Mouse (Mus musculus) hindbrain, embryonic 15.5 days (tissue): ENCODE results near the gene Hist1h2bf. TPM values are rescaled to one million over a fixed set of nuclear protein-coding genes. Genes with fewer than 3 reads are reported as not detected.
"Not testable (repeated sequence)": the region's sequence is repeated elsewhere in the genome, so short reads cannot be mapped to it uniquely, and the experiment has no call there.

Source experiments
- ATAC-seq: fragments of 200-750 bp; cut with Nextera tagmentation; 2 replicates; pipeline ENCODE4 v1.8.0; 2017; ENCODE audit warnings: low read depth, moderate number of reproducible peaks, moderate TSS enrichment; ENCODE audit not compliant: low FRiP score
- H3K27ac ChIP-seq: fragments of 300-500 bp; sonication (generic); replicated peaks from 2 replicates; pipeline ENCODE4 v1.5.1; 2015; ENCODE audit warnings: mild to moderate bottlenecking, inconsistent platforms
- H3K27me3 ChIP-seq: fragments of 300-500 bp; sonication (generic); 2 replicates; pipeline ENCODE4 v1.6.1; 2015; ENCODE audit warnings: control low read depth, inconsistent platforms
- H3K36me3 ChIP-seq: fragments of 300-500 bp; sonication (generic); 2 replicates; pipeline ENCODE4 v1.6.1; 2015; ENCODE audit warnings: control low read depth, inconsistent platforms
- H3K4me1 ChIP-seq: fragments of 300-500 bp; sonication (generic); replicated peaks from 2 replicates; pipeline ENCODE4 v1.6.1; 2015; ENCODE audit warnings: control low read depth, inconsistent platforms
- H3K4me2 ChIP-seq: fragments of 300-500 bp; sonication (generic); 2 replicates; pipeline ENCODE4 v1.6.1; 2015; ENCODE audit warnings: moderate library complexity, mild to moderate bottlenecking, inconsistent platforms
- H3K4me3 ChIP-seq: fragments of 300-500 bp; sonication (generic); 2 replicates; pipeline ENCODE4 v1.5.1; 2015; ENCODE audit warnings: mild to moderate bottlenecking, inconsistent platforms
- H3K9ac ChIP-seq: fragments of 300-500 bp; sonication (generic); 2 replicates; pipeline ENCODE4 v1.6.1; 2015; ENCODE audit warnings: inconsistent platforms
- H3K9me3 ChIP-seq: fragments of 300-500 bp; sonication (generic); 2 replicates; pipeline ENCODE4 v1.6.1; 2016; ENCODE audit warnings: control low read depth, inconsistent platforms
- WGBS: fragments of 180-500 bp; shearing (Covaris S2); methylation state at CpG from one replicate; pipeline ENCODE4 v1.1.7; 2015; 5-methylcytosine and 5-hydroxymethylcytosine counted together
- polyA plus RNA-seq: library from polyadenylated mRNA; unstranded; fragments of >200 nt; fragmentation: Nextera tagmentation; extraction: Ambion mirVana; gene quantifications from 2 replicates; pipeline ENCODE4 v1.2.1, GENCODE M21; 2015

Gene Hist1h2bf
- polyA plus RNA-seq, 1 experiment from 2014 or later: 2.0 TPM

DNA sequence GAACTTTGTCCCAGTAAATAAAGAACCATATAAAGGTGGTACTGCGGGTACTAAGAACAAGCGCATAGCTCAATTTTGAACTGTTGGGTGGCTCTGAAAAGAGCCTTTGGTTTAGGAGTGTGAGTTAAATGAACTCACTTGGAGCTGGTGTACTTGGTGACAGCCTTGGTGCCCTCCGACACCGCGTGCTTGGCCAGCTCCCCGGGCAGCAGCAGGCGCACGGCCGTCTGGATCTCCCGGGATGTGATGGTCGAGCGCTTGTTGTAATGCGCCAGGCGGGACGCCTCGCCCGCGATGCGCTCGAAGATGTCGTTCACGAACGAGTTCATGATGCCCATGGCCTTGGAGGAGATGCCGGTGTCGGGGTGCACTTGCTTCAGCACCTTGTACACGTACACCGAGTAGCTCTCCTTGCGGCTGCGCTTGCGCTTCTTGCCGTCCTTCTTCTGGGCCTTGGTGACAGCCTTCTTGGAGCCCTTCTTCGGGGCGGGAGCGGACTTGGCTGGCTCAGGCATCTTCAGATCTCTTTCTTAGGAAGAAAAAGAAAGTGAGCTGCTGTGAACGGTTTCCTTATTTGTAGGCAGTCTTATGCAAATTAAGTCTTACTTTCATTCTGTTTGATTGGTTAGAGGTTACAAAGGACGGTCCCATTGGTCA is 11.6 kb upstream of the Hist1h2bf start:
- H3K4me3 ChIP-seq: peak overlapping the region; percentile 53
- peak overlapping the region; percentile 93 for H3K4me2 ChIP-seq
- peak overlapping the region; percentile 62 for H3K9ac ChIP-seq
- ATAC-seq: peak; percentile 91
- H3K27ac ChIP-seq: peak overlapping the region; percentile 93
- not testable (repeated sequence) for H3K27me3 ChIP-seq, H3K9me3 ChIP-seq, H3K36me3 ChIP-seq
- peaks cover 38% of the 10 kb centered on the region for H3K4me1 ChIP-seq
- under 1% methylated on average over 33 of the region's 36 CpGs for WGBS

- Histone ChIP-seq H3K4me2 (peak overlapping the region; percentile 93), H3K27me3 (no peaks in the 10 kb centered on the region), H3K4me1 (peaks cover 38% of the 10 kb centered on the region), H3K4me3 (peak overlapping the region; percentile 53), H3K27ac (peak overlapping the region; percentile 93), H3K9me3 (no peaks in the 10 kb centered on the region), H3K9ac (peak overlapping the region; percentile 62), H3K36me3 (no peaks in the 10 kb centered on the region)
- WGBS: under 1% methylated on average over 21 of the region's 21 CpGs
- no peak for ATAC-seq
Observed at GRCm38 (mm10) chr13:23585029-23585441, 11.0 kb upstream of the Hist1h2bf start.

DNA sequence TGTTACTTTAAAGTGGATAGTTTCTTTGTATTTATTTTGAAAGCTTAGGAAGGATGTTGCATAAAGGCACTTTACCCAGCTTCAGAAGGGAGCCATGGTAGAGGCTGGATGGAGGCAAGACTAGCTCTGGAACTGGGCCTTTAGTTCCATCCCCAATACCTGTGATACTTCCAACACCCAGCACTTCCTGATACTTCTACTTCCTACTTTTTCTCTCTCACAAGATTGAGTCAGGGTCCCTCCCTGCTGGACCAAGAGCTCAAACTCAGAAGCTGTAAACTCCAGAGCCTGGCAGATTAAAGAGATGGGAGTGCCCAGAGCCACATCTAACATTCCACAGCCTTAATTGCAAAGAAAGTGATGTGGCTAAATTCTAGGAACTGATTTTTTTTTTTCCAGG is 10.3 kb upstream of the Hist1h2bf start:
- Histone ChIP-seq H3K9ac (peak overlapping the region; percentile 62; the same call in 1 of the 2 replicates), H3K4me1 (peaks cover 38% of the 10 kb centered on the region), H3K27me3 (no peaks in the 10 kb centered on the region), H3K36me3 (no peaks in the 10 kb centered on the region), H3K27ac (peak overlapping the region; percentile 93), H3K4me3 (peak overlapping the region; percentile 53), H3K9me3 (no peaks in the 10 kb centered on the region), H3K4me2 (peak overlapping the region; percentile 93)
- ATAC-seq: no peak

DNA sequence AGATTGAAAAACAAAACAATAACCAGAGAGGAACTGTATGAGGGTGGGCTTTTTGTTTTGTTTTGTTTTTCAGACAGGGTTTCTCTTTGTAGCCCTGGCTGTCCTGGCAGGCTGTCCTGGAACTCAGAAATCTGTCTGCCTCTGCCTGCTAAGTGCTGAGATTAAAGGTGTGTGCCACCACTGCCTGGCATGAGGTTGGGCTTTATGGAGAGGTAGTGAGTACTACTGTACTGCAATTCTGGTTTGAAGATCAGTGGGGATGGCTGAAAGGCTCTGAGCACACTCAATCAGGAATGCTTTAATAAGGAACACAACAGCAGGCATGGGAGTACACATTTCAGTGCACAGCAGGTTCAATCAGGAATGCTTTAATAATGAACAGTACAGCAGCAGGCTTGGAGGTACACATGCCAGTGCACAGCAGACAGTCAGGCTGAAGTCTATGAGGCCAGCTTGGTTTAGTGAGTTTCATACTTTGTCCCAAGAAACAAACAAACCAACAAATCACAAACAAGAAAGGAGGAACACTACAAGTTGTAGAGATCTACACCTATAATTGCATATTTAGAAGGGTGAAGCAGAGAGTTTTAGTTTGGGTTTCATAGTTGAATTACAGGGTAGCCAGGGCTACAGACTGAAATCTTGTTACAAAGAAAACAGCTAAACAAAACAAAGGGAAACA is 9.5 kb upstream of the Hist1h2bf start:
- peaks cover 38% of the 10 kb centered on the region for H3K4me1 ChIP-seq
- H3K36me3 ChIP-seq: no peaks in the 10 kb centered on the region
- ATAC-seq: no peak
- no peak overlapping the region for H3K9ac ChIP-seq
- H3K4me3 ChIP-seq: no peak overlapping the region
- no peaks in the 10 kb centered on the region for H3K27me3 ChIP-seq
- no peaks in the 10 kb centered on the region for H3K9me3 ChIP-seq
- H3K4me2 ChIP-seq: no peak overlapping the region
- H3K27ac ChIP-seq: no peak overlapping the region; the same call in 1 of the 2 replicates

DNA sequence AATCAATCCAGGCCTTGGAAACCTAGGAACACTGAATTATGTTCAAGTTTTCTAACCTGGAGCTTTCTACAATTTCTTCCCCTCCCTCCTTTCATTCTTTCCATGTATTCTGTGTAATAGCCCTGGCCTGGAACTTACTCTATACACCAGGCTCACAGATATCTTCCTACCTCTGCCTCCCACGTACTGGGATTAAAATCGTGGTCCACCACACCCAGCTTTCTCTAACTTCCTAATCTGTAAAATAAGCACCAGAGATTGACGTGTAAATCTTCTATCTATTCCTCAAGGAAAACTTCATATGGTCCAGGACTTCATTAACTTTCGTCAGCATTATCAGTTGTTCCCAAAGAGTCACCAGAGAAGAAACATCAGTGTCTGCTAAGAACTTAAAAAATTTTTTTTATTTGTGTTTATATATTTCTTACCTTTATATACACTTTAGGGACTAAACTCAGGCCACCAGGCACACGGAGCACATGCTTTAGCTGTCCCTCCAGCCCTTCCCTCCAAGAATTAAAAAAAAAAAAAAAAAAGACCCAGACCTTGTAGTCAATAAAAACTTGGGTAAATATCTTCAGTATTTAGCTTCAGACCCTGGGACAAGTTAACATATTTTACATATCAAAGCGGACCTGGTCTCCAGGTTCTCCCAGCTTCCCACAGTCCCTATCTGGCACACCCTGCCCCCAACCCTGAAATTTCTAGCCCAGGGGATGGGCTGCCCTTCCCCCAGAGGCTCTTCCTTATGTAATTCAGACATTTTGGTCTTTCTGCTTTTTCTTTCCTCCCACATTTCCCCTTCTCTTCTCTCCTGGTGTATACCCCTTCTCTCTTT is 8.4 kb upstream of the Hist1h2bf start:
- Histone ChIP-seq H3K36me3 (no peaks in the 10 kb centered on the region), H3K9ac (peak overlapping the region; percentile 48), H3K4me1 (peaks cover 38% of the 10 kb centered on the region), H3K4me2 (peak overlapping the region; percentile 81), H3K9me3 (no peaks in the 10 kb centered on the region), H3K27me3 (no peaks in the 10 kb centered on the region), H3K4me3 (peak overlapping the region; percentile 53), H3K27ac (peak overlapping the region; percentile 80)
- WGBS: 8% methylated on average over 6 of the region's 6 CpGs
- no peak for ATAC-seq

DNA sequence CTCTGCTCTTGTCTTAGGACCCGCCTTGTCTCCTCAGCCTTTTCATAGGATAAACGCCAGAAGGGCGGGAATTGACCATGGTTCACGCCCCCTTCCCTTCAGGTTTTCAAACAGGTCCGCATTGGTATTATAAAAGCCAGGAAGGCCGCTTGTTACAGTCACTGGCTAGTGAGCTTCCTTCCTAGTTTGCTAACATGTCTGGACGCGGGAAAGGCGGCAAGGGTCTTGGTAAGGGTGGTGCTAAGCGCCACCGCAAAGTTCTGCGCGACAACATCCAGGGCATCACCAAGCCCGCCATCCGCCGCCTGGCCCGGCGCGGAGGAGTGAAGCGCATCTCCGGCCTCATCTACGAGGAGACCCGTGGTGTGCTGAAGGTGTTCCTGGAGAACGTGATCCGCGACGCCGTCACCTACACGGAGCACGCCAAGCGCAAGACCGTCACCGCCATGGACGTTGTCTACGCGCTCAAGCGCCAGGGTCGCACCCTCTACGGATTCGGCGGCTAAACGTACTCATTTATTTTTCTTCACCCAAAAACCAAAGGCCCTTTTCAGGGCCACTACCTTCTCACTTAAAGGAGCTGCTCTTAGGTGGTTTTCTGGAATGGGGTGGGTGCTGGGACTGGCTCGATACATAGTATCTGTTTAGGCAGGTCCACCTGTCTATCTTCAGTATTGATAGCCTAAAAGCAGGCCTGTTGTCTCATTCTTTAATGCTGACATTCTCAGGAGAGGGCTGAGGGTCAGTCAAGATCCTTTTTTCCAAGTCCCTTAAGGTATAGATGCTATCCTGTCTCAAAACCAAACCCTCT is 7.6 kb upstream of the Hist1h2bf start, which contains the start of gene Hist1h4d:
TSS of gene Hist1h4d (plus strand) at position 191 of the 811 bp plus-strand sequence.
- H3K9me3 ChIP-seq: no peaks in the 10 kb centered on the region
- peak; percentile 95 for ATAC-seq
- H3K27me3 ChIP-seq: no peaks in the 10 kb centered on the region
- H3K4me2 ChIP-seq: peak within 1 kb of the TSS; percentile 81
- peak within 1 kb of the TSS; percentile 48 for H3K9ac ChIP-seq
- peak within 1 kb of the TSS; percentile 53 for H3K4me3 ChIP-seq
- under 1% methylated on average over 43 of the region's 43 CpGs for WGBS
- H3K4me1 ChIP-seq: peaks cover 39% of the 10 kb centered on the region
- H3K36me3 ChIP-seq: no peaks in the 10 kb centered on the region
- peak within 1 kb of the TSS; percentile 80 for H3K27ac ChIP-seq

GRCm38 (mm10) chr13:23577835-23578234 is 3.8 kb upstream of the Hist1h2bf start:
- no peak overlapping the region for H3K4me2 ChIP-seq
- H3K27ac ChIP-seq: no peak overlapping the region
- H3K27me3 ChIP-seq: no peaks in the 10 kb centered on the region
- no peaks in the 10 kb centered on the region for H3K36me3 ChIP-seq
- no peaks in the 10 kb centered on the region for H3K9me3 ChIP-seq
- peaks cover 37% of the 10 kb centered on the region for H3K4me1 ChIP-seq
- no peak overlapping the region for H3K4me3 ChIP-seq
- no peak for ATAC-seq
- H3K9ac ChIP-seq: no peak overlapping the region
- WGBS: 92% methylated on average over 1 of the region's 1 CpGs

DNA sequence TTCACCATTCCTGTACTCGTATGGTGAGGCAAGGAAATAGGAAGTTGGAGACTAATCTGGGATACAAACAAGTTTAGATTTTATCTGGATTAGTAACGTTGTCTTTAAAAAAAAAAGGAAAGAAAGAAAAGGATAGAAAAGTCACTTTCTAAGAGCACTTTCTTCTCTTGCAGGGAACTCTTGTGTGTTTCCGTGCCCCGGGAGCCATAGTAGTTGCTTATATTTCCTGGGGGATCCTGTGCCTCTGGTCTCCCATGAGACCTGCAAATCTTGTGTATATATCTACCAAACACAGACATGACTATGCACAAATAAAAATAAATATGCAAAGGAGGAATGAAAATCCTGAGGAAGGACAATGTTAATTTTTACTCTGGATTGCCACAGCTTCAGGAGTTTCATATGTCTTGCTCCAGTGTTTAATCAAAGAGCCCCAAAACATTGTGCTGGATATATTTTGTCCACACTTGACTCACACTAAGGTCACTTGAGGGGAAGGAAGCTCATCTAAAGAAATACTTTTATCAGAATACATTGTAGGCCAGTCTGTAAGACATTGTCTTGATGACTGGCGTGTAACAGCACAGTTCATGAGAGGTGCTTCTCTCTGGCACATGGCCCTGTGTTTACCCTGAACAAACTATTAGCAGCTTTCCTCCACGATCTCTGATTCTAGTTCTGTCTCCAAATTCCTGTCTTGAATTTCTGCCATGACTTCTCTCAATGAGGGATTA is 3.1 kb upstream of the Hist1h2bf start:
- Histone ChIP-seq H3K27ac (peak overlapping the region; percentile 79; the same call in 1 of the 2 replicates), H3K4me1 (peaks cover 37% of the 10 kb centered on the region), H3K36me3 (no peaks in the 10 kb centered on the region), H3K4me3 (peak overlapping the region; percentile 43; the same call in 1 of the 2 replicates), H3K9me3 (no peaks in the 10 kb centered on the region), H3K4me2 (peak overlapping the region; percentile 58), H3K9ac (0 out of 2 replicates have a peak overlapping the region, but pooled peaks have one; percentile 16), H3K27me3 (no peaks in the 10 kb centered on the region)
- no peak for ATAC-seq
- 51% methylated on average over 6 of the region's 6 CpGs for WGBS

DNA sequence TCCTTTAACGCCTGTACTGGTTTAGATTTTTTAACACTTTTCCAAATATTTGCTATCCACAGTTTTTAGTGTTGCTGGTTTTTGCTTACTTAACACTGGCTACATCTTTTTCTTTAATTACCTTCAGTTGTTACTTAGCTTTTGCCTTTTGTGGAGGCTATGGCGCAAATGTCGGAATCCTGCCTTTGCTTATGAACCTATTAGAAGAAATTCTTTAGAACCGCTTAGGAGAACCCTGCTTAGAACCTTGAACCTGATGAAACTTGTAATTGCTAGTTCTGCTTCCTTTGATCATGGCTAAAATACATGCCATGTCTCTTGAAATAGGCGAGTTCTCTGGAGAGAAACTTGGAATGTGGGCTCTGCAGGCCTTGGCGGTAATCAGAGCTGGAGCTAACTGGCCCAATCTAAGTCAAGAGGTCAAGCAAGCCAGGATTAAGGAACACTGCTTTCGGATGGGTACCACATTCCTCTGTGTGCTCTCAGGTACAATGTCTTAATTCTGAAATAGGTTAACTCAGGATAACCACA is 2.4 kb upstream of the Hist1h2bf start:
- H3K9me3 ChIP-seq: no peaks in the 10 kb centered on the region
- H3K36me3 ChIP-seq: no peaks in the 10 kb centered on the region
- peak overlapping the region; percentile 53; the same call in 1 of the 2 replicates for H3K9ac ChIP-seq
- peak overlapping the region; percentile 43 for H3K4me3 ChIP-seq
- peaks cover 37% of the 10 kb centered on the region for H3K4me1 ChIP-seq
- H3K4me2 ChIP-seq: peak overlapping the region; percentile 58
- no peak for ATAC-seq
- peak overlapping the region; percentile 79 for H3K27ac ChIP-seq
- H3K27me3 ChIP-seq: no peaks in the 10 kb centered on the region
- WGBS: 9% methylated on average over 7 of the region's 7 CpGs

GRCm38 (mm10) chr13:23575864-23576313 is 1.9 kb upstream of the Hist1h2bf start:
- peaks cover 35% of the 10 kb centered on the region for H3K4me1 ChIP-seq
- peak overlapping the region; percentile 43 for H3K4me3 ChIP-seq
- not testable (repeated sequence) for H3K9me3 ChIP-seq, H3K27me3 ChIP-seq, H3K36me3 ChIP-seq, ATAC-seq
- peak overlapping the region; percentile 53; the same call in 1 of the 2 replicates for H3K9ac ChIP-seq
- H3K27ac ChIP-seq: peak overlapping the region; percentile 79
- 2% methylated on average over 13 of the region's 40 CpGs for whole genome bisulfite sequencing
- H3K4me2 ChIP-seq: peak overlapping the region; percentile 58
